Mouse (Mus musculus) frontal cortex, adult (tissue): ENCODE measurements around the gene Kmt2c.

Source experiments
- ATAC-seq: cut with Nextera tagmentation; 2 replicates; pipeline ENCODE4 v1.9.2; 2017; ENCODE audit warnings: mild to moderate bottlenecking, moderate library complexity, mixed read lengths; ENCODE audit not compliant: low TSS enrichment

Gene Kmt2c

GRCm38 (mm10) chr5:25383581-25383980, 115.0 kb downstream of the Kmt2c start:
- ATAC-seq = no peak; the same call in 1 of the 2 replicates

GRCm38 (mm10) chr5:25379188-25379587, 119.4 kb downstream of the Kmt2c start:
- ATAC-seq = no peak

GRCm38 (mm10) chr5:25368420-25368819, 130.2 kb downstream of the Kmt2c start:
- no peak for ATAC-seq

GRCm38 (mm10) chr5:25367126-25367525, 131.5 kb downstream of the Kmt2c start:
- ATAC-seq = no peak

- ATAC-seq = peak; percentile 85
Observed at GRCm38 (mm10) chr5:25353509-25353908, 145.1 kb downstream of the Kmt2c start.

- ATAC-seq = no peak
Observed at GRCm38 (mm10) chr5:25331322-25331721, 167.3 kb downstream of the Kmt2c start.

GRCm38 (mm10) chr5:25313881-25314280, 184.7 kb downstream of the Kmt2c start:
- ATAC-seq = no peak

- no peak for ATAC-seq
Observed at GRCm38 (mm10) chr5:25310226-25310625, 188.4 kb downstream of the Kmt2c start.

GRCm38 (mm10) chr5:25296830-25297229, 201.8 kb downstream of the Kmt2c start:
- ATAC-seq = peak; percentile 89

GRCm38 (mm10) chr5:25283988-25284387, 214.6 kb downstream of the Kmt2c start:
- no peak for ATAC-seq

- ATAC-seq = peak; percentile 54; the same call in 1 of the 2 replicates
Observed at GRCm38 (mm10) chr5:25276365-25276764, 222.2 kb downstream of the Kmt2c start.

- no peak for ATAC-seq
Observed at GRCm38 (mm10) chr5:25275629-25276028, 223.0 kb downstream of the Kmt2c start.

- ATAC-seq = no peak
Observed at GRCm38 (mm10) chr5:25268258-25268888, 230.2 kb downstream of the Kmt2c start.

GRCm38 (mm10) chr5:25262266-25262665, 236.3 kb downstream of the Kmt2c start:
- ATAC-seq = no peak

GRCm38 (mm10) chr5:25261452-25261851, 237.1 kb downstream of the Kmt2c start:
- ATAC-seq = no peak

GRCm38 (mm10) chr5:25256686-25257085, 241.9 kb downstream of the Kmt2c start:
- peak; percentile 80 for ATAC-seq

GRCm38 (mm10) chr5:25254491-25254890, 244.1 kb downstream of the Kmt2c start:
- no peak for ATAC-seq

GRCm38 (mm10) chr5:25252825-25253544, 245.6 kb downstream of the Kmt2c start:
- no peak for ATAC-seq

- ATAC-seq = no peak
Observed at GRCm38 (mm10) chr5:25252423-25252822, 246.2 kb downstream of the Kmt2c start.

- no peak for ATAC-seq
Observed at GRCm38 (mm10) chr5:25247036-25247435, 251.5 kb downstream of the Kmt2c start.

- ATAC-seq = no peak
Observed at GRCm38 (mm10) chr5:25246473-25246865, 252.1 kb downstream of the Kmt2c start.

- no peak for ATAC-seq
Observed at GRCm38 (mm10) chr5:25245806-25246472, 252.6 kb downstream of the Kmt2c start.

GRCm38 (mm10) chr5:25243101-25243500, 255.5 kb downstream of the Kmt2c start:
- ATAC-seq = peak; percentile 44; the same call in 1 of the 2 replicates
